Mouse (Mus musculus) midbrain, embryonic 10.5 days (tissue): ENCODE data around the gene Me3. TPM values are rescaled to one million over a fixed set of nuclear protein-coding genes. Genes with fewer than 3 reads are reported as not detected.

ENCODE experiments used
- DNase-seq: peaks from one replicate; pipeline ENCODE4 v3.0.0-alpha.2; 2017; ENCODE audit warnings: low spot score
- H3K27ac ChIP-seq: fragments of 300-500 bp; sonication (generic); replicated peaks from 2 replicates; pipeline ENCODE4 v1.5.1; 2016; ENCODE audit warnings: mild to moderate bottlenecking
- H3K27me3 ChIP-seq: fragments of 300-500 bp; sonication (generic); 2 replicates; pipeline ENCODE4 v1.6.1; 2016; ENCODE audit warnings: low read depth, mild to moderate bottlenecking; ENCODE audit not compliant: poor library complexity, severe bottlenecking
- H3K36me3 ChIP-seq: fragments of 300-500 bp; sonication (generic); 2 replicates; pipeline ENCODE4 v1.6.1; 2016; ENCODE audit warnings: mild to moderate bottlenecking, moderate library complexity
- H3K4me1 ChIP-seq: fragments of 300-500 bp; sonication (generic); 2 replicates; pipeline ENCODE4 v1.6.1; 2016
- H3K4me3 ChIP-seq: fragments of 300-500 bp; sonication (generic); 2 replicates; pipeline ENCODE4 v1.5.1; 2016; ENCODE audit warnings: mild to moderate bottlenecking, moderate library complexity
- H3K9me3 ChIP-seq: fragments of 300-500 bp; sonication (generic); replicated peaks from 2 replicates; pipeline ENCODE4 v1.6.1; 2016; ENCODE audit warnings: mild to moderate bottlenecking
- WGBS: fragments of 180-500 bp; shearing (Covaris S2); methylation state at CpG from one replicate; pipeline ENCODE4 v1.1.7; 2016; 5-methylcytosine and 5-hydroxymethylcytosine counted together
- polyA plus RNA-seq: library from polyadenylated mRNA; unstranded; fragments of >200 nt; fragmentation: Nextera tagmentation; extraction: Ambion mirVana; gene quantifications from 2 replicates; pipeline ENCODE4 v1.2.1, GENCODE M21; 2016

Me3 gene
- polyA plus RNA-seq, 1 experiment from 2014 or later = 1.1 TPM

DNA sequence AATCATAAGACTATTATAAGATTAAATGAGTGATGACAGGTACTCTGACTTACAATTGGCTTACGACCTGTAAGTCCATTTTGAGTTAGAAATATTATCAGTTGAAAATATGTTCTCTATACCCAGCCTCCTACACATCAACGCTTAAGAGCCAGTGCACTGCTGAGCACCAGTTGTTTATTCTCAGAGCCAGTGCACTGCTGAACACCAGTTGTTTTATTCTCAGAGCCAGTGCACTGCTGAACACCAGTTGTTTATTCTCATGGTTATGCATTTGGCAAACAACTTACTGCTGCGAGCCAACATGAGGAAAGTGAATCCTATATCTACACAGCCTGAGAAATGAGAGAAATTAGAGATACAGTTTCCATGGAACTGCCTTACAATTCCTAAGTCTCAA, 2.3 kb upstream of the Me3 start:
- DNase-seq = no peak

DNA sequence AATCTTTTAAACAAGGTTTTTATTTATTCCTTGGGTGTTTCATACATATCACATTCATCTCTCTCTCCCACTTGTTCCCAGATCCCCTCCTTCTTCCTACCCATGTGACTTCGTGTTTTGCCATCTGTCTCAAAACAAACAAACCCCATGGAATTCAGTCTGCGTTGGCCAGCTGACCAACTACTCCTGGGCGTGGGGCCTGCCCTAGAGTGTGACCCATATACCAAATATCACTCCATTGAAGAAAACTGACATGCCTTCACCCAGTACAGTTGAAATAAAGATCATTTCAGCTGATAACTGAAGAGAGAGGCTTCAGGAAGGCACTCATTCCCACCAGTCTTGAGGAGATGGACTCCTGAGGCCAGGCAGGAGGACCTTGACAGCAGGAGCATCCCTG, 1.4 kb upstream of the Me3 start:
- no peak for DNase-seq
- Histone ChIP-seq H3K9me3 (no peaks in the 10 kb centered on the region), H3K27ac (no peak overlapping the region), H3K36me3 (no peaks in the 10 kb centered on the region), H3K4me3 (no peak overlapping the region), H3K27me3 (peaks cover 43% of the 10 kb centered on the region), H3K4me1 (peaks cover 47% of the 10 kb centered on the region)
- 71% methylated on average over 3 of the region's 3 CpGs for WGBS

More for the DNA sequence above, 2.3 kb upstream of the Me3 start:
- Histone ChIP-seq H3K36me3 (no peaks in the 10 kb centered on the region), H3K9me3 (no peaks in the 10 kb centered on the region), H3K4me3 (no peak overlapping the region), H3K4me1 (peaks cover 47% of the 10 kb centered on the region), H3K27ac (no peak overlapping the region; the same call in 1 of the 2 replicates), H3K27me3 (peaks cover 42% of the 10 kb centered on the region)
- WGBS = 85% methylated on average over 3 of the region's 3 CpGs

DNA sequence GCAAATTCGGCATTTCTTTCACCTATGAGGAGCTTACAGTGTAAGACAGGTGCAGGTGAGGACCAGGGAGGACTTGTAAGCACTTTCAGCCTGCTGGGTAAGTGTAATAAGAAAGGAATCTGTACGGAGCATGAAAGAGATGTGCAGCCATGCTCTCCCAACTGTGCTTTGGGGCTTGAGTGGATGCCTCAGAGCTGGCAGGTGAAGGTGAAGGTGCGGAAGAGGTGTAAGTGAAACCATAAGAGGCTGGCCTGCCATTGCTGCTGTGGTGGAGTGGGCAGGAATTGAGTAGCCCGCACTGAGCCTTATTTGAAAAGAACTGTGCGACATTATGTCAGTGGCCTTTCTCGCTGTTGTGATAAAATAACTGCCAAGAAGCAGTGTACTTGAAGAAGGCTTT, 8.3 kb downstream of the Me3 start:
- WGBS = 89% methylated on average over 6 of the region's 6 CpGs

DNA sequence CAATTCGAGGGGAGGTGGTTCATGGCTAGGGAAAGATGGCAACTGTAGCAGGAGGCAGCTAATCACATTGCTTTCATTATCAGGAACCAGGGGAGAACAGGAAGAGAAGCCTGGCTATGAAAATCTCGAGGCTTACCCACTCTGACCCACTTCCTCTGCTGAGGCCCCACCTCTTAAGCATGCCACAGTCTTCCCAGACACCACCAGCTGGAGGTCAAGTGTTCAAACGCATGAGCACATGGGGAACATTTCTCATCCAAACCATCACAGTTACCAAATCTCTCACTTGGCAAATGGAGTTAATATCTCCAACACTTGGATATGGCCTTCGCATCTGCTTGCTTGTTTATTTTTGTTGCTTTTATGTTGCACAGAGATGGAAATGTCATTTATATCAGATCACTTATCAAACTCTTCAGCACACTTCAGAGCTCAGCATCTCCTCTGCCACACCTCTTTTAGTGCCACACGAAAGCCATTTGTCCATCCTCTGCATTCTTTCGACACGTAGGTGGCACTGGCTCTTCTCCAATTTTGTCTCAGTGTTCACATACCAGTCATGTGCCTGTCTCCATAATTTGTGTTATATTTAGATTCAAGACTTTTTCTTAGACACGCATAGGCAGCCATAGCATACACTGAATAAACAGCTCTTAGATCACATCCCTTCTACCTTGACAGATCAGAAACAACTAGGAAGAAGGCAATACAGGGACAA, 8.9 kb downstream of the Me3 start:
- Histone ChIP-seq H3K36me3 (no peaks in the 10 kb centered on the region), H3K27ac (no peak overlapping the region)
- no peak for DNase-seq

More for the DNA sequence above, 8.3 kb downstream of the Me3 start:
- Histone ChIP-seq H3K9me3 (no peaks in the 10 kb centered on the region), H3K4me3 (no peak overlapping the region), H3K36me3 (no peaks in the 10 kb centered on the region), H3K27me3 (no peaks in the 10 kb centered on the region), H3K4me1 (peaks cover 14% of the 10 kb centered on the region), H3K27ac (no peak overlapping the region)
- DNase-seq = no peak

DNA sequence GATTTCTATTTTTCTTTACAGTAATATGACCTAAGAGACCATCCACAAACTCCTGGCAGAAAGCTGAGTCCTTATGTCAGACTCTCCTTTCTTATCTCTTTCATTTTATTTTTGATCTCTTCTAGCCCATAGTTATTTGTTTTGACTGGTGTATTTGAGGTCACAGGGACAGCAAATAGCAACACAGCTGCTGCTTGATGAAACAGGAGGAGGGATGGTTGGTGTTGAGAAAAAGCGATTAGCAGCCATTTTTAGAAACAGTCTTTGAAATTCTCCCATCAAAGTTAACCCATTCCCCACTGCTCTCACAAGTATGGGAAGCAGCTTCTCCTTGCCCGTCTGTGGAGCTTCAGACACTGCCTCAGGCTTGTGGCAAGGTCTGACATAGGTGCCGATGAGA, 12.8 kb downstream of the Me3 start:
- Histone ChIP-seq H3K27ac (no peak overlapping the region), H3K27me3 (no peaks in the 10 kb centered on the region), H3K9me3 (no peaks in the 10 kb centered on the region), H3K4me1 (peaks cover under 1% of the 10 kb centered on the region; the same call in 1 of the 2 replicates), H3K4me3 (no peak overlapping the region), H3K36me3 (no peaks in the 10 kb centered on the region)
- no peak for DNase-seq
- WGBS = 81% methylated on average over 3 of the region's 3 CpGs

More for the DNA sequence above, 8.9 kb downstream of the Me3 start:
- Histone ChIP-seq H3K4me1 (peaks cover 14% of the 10 kb centered on the region), H3K4me3 (no peak overlapping the region), H3K9me3 (no peaks in the 10 kb centered on the region), H3K27me3 (no peaks in the 10 kb centered on the region)
- WGBS = 87% methylated on average over 8 of the region's 8 CpGs

DNA sequence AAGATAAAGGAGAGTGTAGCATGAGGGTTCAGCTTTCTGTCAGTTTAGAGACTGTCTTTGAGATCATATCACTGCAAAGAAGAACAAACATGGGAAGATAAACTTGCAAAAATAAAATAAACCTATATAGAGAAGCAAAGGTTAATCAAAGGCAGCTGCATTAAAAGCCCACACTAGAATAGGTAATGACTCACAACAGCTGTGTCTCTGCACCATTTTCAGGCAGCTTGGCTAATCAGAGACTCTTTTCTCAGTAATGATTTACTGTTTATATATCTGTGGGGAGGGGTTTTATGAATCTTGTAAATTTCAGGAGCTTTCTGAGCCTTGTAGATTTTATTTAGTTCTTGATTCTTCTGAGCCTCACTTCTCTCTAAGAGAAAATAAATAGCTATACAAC, 15.7 kb downstream of the Me3 start:
- H3K9me3 ChIP-seq = no peaks in the 10 kb centered on the region
- H3K27me3 ChIP-seq = no peaks in the 10 kb centered on the region
- no peaks in the 10 kb centered on the region for H3K36me3 ChIP-seq
- no peak for DNase-seq
- no peak overlapping the region for H3K27ac ChIP-seq
- no peak overlapping the region for H3K4me3 ChIP-seq
- no peaks in the 10 kb centered on the region for H3K4me1 ChIP-seq

DNA sequence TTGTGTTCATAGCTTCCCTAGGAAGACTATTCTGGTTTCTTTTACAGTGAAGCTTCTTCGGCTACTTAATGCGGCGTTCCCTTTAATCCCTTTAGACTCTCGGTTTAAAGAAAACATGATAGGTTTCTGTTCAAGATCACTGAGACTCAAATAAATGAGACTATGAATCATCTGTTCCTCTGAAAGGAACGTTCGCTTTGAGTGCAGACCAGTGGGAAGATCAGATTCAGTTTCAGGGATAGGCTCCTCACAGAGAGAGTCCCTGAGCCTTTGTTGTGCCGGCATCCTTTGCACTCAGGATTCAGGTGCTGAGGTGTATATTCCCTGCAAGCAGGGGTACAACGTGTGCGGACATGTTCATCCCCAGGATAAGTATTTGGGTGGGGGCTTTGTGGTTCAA, 25.0 kb downstream of the Me3 start:
- peaks cover 11% of the 10 kb centered on the region for H3K4me1 ChIP-seq
- H3K4me3 ChIP-seq = no peak overlapping the region
- 83% methylated on average over 9 of the region's 9 CpGs for WGBS
- no peaks in the 10 kb centered on the region for H3K9me3 ChIP-seq
- H3K27ac ChIP-seq = no peak overlapping the region
- no peak for DNase-seq
- no peaks in the 10 kb centered on the region for H3K27me3 ChIP-seq
- no peaks in the 10 kb centered on the region for H3K36me3 ChIP-seq

DNA sequence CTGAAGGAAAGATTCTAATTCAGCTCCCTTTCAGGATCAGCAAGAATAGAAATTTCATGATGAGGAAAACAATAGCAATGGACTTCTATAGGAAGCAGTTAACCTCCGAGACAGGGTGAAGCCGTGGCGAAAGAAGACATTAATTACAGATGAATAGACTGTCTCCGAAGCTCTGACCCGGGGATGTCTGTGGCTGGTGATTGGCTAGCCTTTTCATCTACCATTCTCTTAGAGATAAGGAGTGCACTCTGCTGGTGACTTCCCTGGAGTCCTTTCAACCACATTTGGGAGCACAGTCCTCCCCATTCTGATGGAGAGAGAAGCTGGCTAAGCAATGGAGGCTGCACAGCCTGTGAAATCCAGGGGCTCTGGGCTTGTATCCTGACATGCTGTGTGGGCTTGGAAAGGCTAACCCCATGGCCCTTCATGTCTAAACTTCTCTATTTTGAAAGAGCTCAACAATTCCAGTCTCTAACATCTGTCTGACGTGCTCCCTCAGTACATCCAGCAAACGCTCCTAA, 25.6 kb downstream of the Me3 start:
- H3K27ac ChIP-seq = no peak overlapping the region
- H3K4me3 ChIP-seq = no peak overlapping the region
- 72% methylated on average over 7 of the region's 7 CpGs for WGBS
- no peak for DNase-seq
- no peaks in the 10 kb centered on the region for H3K27me3 ChIP-seq
- no peaks in the 10 kb centered on the region for H3K36me3 ChIP-seq
- H3K9me3 ChIP-seq = no peaks in the 10 kb centered on the region
- peaks cover 11% of the 10 kb centered on the region for H3K4me1 ChIP-seq

DNA sequence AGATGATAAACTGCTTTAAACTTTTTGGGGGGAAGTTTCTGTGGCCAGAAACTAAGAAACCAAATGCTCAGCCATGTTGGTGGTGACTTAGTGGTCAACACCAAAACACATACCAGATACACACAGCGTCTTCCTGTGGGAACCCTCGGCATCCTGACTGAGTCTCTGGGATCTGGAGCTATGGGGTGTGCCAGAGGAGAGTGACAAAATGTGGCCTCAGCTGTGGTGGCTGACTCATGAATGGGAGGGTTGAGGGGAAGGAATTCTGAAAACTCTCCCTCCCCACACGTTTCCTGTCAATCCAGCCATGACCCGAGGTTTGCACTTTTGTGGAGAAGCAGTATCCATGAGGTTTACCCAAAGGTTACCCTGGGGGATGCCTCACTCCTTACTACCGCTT, 32.0 kb downstream of the Me3 start:
- no peaks in the 10 kb centered on the region for H3K9me3 ChIP-seq
- H3K27ac ChIP-seq = no peak overlapping the region
- H3K27me3 ChIP-seq = no peaks in the 10 kb centered on the region
- 82% methylated on average over 5 of the region's 5 CpGs for WGBS
- peaks cover 6% of the 10 kb centered on the region for H3K4me1 ChIP-seq
- no peak for DNase-seq
- no peak overlapping the region for H3K4me3 ChIP-seq
- no peaks in the 10 kb centered on the region for H3K36me3 ChIP-seq

DNA sequence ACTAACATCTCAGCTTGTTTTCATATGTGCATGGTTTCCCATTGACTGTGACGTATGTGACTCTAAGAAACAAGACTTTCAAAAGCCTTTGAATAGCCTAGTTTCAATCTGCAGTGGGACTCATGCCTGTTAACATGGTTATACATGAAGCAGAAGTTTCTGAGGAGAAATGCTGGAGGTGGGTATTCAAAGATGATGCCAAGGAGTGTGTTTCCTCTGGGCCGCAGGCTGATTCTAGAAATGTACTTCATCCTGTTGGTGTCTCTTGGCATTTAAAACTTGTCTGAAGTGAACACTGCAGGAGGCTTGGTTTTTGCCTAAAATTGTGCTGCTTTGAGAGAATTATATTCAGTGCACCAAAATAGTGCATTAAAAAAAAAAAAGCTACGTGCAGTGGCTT, 34.2 kb downstream of the Me3 start:
- WGBS = 94% methylated on average over 3 of the region's 3 CpGs
- DNase-seq = no peak
- H3K36me3 ChIP-seq = no peaks in the 10 kb centered on the region
- no peak overlapping the region for H3K27ac ChIP-seq
- no peaks in the 10 kb centered on the region for H3K9me3 ChIP-seq
- no peaks in the 10 kb centered on the region for H3K27me3 ChIP-seq
- H3K4me1 ChIP-seq = no peaks in the 10 kb centered on the region
- no peak overlapping the region for H3K4me3 ChIP-seq

DNA sequence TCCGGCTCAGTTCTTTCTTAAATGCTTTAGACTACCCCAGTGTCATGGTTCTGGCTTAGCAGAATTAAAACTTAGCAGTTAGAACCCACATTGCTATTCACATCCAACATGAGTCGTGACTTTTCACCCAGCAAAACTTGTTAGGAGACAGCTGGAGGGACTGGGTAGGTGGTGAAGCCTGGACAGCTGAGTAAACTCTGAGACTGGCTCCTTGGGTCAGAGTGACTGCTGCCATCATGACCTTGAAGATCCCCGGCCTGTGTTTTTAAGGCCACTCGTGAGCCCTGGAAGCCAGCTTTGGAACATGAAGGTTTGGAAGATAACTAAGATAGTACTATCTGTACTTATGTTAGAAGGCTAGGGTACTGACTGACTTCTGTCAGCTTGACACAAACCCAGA, 35.4 kb downstream of the Me3 start:
- Histone ChIP-seq H3K9me3 (no peaks in the 10 kb centered on the region), H3K4me1 (no peaks in the 10 kb centered on the region), H3K27ac (no peak overlapping the region), H3K36me3 (no peaks in the 10 kb centered on the region), H3K4me3 (no peak overlapping the region), H3K27me3 (no peaks in the 10 kb centered on the region)
- no peak for DNase-seq
- WGBS = 87% methylated on average over 4 of the region's 4 CpGs

DNA sequence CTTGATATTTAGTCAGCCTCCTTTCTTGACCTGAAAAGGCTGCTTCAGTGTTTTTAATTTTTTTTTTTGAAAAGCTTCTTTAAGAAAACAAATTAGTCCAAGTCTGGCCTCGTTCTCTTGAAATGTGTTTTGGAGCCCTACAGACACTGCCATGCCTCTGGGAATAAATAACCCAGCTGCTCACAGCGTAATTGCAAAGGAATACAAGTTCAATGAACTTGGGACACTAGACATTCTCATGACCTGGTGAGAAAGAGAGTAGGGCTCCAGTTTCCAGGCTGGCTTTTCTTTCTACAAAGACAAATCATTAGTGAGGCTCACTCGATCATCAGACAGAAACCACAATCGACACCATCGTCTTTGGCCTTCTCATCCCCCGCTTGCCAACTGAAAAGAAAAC, 37.3 kb downstream of the Me3 start:
- no peak for DNase-seq
- WGBS = 85% methylated on average over 6 of the region's 6 CpGs

DNA sequence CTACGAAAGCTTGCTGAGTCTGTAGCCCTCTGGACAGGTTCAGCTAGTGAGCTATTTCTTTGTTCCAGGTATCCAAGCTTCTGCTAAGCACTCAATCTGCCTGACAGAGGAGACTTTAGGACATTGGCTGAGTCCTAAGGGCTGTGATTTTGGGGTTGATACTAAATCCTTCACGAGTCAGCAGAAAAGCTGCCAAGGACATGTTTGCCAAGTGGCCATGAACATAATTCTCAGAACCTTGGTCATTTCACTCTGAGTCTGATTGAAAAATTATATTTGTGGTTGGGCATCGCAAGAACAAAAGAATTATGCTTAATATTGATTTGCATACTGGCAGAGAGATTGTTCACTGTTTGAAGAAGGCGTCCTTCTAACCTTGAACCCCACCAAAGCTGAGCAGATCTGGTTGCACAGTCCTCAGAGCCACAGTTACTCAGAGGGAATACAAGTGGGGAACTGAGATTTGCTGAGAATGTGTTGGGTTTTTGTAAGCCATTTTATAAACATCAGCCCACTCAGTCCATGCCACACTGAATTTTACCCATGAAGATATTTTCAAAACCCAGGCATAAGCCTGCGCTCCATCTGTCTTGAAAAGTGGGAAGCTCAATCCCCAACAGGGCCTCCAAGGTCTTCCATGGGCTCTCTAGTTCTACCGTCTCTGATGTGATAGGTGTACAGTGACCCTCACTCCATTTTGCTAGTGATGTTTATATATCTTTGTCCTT, 39.1 kb downstream of the Me3 start:
- DNase-seq = no peak
- H3K4me1 ChIP-seq = no peaks in the 10 kb centered on the region
- no peak overlapping the region for H3K27ac ChIP-seq
- H3K27me3 ChIP-seq = no peaks in the 10 kb centered on the region
- 86% methylated on average over 6 of the region's 6 CpGs for WGBS
- no peaks in the 10 kb centered on the region for H3K9me3 ChIP-seq
- H3K4me3 ChIP-seq = no peak overlapping the region
- no peaks in the 10 kb centered on the region for H3K36me3 ChIP-seq

More for the DNA sequence above, 37.3 kb downstream of the Me3 start:
- H3K27ac ChIP-seq = no peak overlapping the region
- H3K36me3 ChIP-seq = no peaks in the 10 kb centered on the region
- no peaks in the 10 kb centered on the region for H3K4me1 ChIP-seq
- H3K27me3 ChIP-seq = no peaks in the 10 kb centered on the region
- no peak overlapping the region for H3K4me3 ChIP-seq
- no peaks in the 10 kb centered on the region for H3K9me3 ChIP-seq
